Mouse (Mus musculus) mouse embryonic stem cell (cell line): ENCODE data around the gene Phtf1.

ENCODE experiments used
- in situ Hi-C, 2 experiments: fragments of 300-500 bp; cut with MboI; formaldehyde crosslinking; loops; 1 replicate in 1 of 2; 3 replicates in 1 of 2; pipeline ENCODE4 v1.14.3; 2019 to 2020; ENCODE audit warnings: low sequenced_read_pairs in 2 of 2, low pct_unique_long_range_greater_than_20kb in 1 of 2, mixed read lengths in 1 of 2; ENCODE audit not compliant: unreplicated experiment in 1 of 2

Phtf1 gene

DNA sequence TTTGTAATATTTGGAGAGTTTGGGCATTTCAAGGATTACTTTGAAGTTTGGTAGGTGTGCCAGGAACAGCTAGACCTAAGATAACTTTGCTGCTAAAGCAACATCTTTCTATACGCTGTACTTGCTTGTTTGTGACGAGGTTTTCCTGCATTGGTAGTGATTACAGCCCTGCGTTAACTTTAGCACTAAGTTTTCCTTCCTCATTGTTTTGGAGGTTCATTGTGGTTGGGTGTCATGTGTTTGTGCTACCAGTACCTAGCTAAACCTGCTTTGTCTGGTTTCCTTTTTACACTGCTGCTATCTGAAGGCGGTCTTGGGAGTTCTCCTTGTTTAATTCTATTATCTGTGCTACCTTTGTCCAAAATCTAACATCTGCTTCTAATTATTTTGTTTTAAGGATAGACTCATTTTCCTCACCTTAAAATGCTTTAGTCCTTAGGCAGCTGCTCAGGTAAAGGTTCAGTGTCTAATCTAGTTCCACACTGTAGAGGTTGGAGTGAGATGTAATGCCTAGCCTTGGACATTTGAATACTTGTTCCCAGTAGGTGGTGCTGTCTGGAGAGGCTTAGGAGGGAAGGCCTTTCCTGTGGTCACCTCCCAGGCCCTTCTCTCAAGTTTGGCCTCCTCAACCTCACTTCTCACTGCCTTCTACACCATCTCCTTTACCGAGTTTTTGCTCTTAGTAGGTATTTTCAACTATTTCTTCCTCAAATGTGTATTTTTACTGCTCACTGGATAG lies 42.2 kb downstream of the Phtf1 start:
- in situ Hi-C loops: loop anchor here in 1 of 2 experiments (10.0 kb wide), 1 partner anchor 435 kb away; no protein-coding TSS in a partner anchor

- in situ Hi-C loops: loop anchor here in 1 of 2 experiments (10.0 kb wide), 1 partner anchor 433 kb away; no protein-coding TSS in a partner anchor
These were observed 44.1 kb downstream of the Phtf1 start for GRCm38 (mm10) chr3:104011972-104012371.

- in situ Hi-C loops: loop anchor here in 1 of 2 experiments (10.0 kb wide), 1 partner anchor 427 kb away; no protein-coding TSS in a partner anchor
These were observed 50.0 kb downstream of the Phtf1 start for GRCm38 (mm10) chr3:104017931-104018330.

DNA sequence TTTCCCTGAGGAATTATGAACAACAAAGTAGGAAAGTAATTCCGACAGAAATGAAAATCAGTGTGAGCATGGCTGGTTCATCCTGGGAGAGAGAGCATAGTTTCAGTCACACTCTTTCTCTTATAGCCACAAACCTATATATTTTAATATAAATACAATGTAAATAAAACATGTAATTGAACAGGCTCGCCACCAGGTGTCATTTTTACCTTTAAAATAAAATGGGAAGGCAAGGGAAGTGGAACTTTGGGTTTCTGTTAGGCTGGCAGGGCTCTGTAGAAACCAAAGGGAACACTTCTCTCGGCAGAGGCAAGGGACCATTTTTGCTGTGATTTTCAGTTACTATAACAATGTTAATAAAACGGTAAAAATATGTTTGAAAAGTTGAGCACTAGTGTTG lies 51.5 kb downstream of the Phtf1 start:
- in situ Hi-C loops: loop anchor here in 1 of 2 experiments (10.0 kb wide), 1 partner anchor 425 kb away; no protein-coding TSS in a partner anchor

DNA sequence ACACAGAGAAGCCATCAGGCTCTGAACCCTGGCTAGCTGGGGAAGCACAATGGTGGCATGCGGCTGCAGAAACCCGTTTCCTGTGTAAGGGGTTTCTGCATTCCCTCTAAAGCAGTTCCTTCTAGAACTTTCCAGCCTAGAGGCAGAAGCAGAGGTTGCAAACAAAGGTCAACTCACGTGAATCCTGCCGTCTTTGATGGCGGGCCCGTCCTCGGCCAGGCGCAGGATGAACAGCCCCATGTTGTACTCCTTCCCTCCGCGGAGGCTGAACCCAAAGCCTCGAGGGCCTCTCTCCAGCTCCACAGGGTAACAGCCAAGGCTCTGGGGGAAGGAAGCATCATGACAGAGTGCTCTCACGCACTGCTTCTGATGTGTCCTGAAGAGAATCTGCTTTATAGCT lies 52.2 kb downstream of the Phtf1 start:
- in situ Hi-C loops: no loop called here

DNA sequence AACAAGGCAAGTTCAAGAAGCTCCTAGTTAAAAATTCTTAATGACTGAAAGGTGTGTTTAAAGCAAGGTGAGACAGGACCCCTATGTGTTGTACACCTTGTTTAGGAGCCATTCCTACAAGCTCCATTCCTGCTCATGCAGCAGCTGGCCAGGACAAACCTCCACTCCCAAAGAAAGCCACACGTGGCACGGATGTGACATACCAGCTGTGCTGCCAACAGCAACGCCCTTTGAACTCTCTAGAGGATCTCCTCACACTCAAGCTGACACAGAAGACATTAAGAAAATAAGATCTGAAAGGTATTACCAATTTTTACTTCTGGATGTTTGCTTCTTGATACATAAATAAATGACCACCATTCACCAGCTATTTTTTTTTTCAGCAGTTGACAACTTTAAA lies 59.0 kb downstream of the Phtf1 start:
- in situ Hi-C loops: no loop called here

- in situ Hi-C loops: no loop called here
These were observed 64.2 kb downstream of the Phtf1 start for GRCm38 (mm10) chr3:104032086-104032485.

GRCm38 (mm10) chr3:104032747-104033146 lies 64.8 kb downstream of the Phtf1 start:
- in situ Hi-C loops: no loop called here

GRCm38 (mm10) chr3:104059001-104059622 lies 91.2 kb downstream of the Phtf1 start:
- in situ Hi-C loops: no loop called here

- in situ Hi-C loops: no loop called here
These were observed 101.5 kb downstream of the Phtf1 start for GRCm38 (mm10) chr3:104069395-104069794.
